Mouse (Mus musculus) embryonic facial prominence, embryonic 13.5 days (tissue): ENCODE data around the gene Susd3. TPM values are rescaled to one million over a fixed set of nuclear protein-coding genes. Genes with fewer than 3 reads are reported as not detected.
A peak's percentile ranks its signal among the peaks of the same experiment; 100 is the strongest.

Experiments used
- ATAC-seq: fragments of 200-750 bp; cut with Nextera tagmentation; 2 replicates; pipeline ENCODE4 v1.8.0; 2017; ENCODE audit warnings: low read depth; ENCODE audit not compliant: insufficient number of reproducible peaks, insufficient read depth, low FRiP score, low TSS enrichment
- H3K27ac ChIP-seq: fragments of 300-500 bp; sonication (generic); 2 replicates; pipeline ENCODE4 v1.5.1; 2015; ENCODE audit warnings: moderate library complexity, mild to moderate bottlenecking, inconsistent platforms
- H3K27me3 ChIP-seq: fragments of 300-500 bp; sonication (generic); 2 replicates; pipeline ENCODE4 v1.6.1; 2015; ENCODE audit warnings: mild to moderate bottlenecking, inconsistent platforms
- H3K36me3 ChIP-seq: fragments of 300-500 bp; sonication (generic); 2 replicates; pipeline ENCODE4 v1.6.1; 2015; ENCODE audit warnings: mild to moderate bottlenecking, inconsistent platforms
- H3K4me1 ChIP-seq: fragments of 300-500 bp; sonication (generic); 2 replicates; pipeline ENCODE4 v1.6.1; 2015; ENCODE audit warnings: inconsistent platforms
- H3K4me2 ChIP-seq: fragments of 300-500 bp; sonication (generic); 2 replicates; pipeline ENCODE4 v1.6.1; 2015; ENCODE audit warnings: moderate library complexity, mild to moderate bottlenecking, inconsistent platforms
- H3K4me3 ChIP-seq: fragments of 300-500 bp; sonication (generic); 2 replicates; pipeline ENCODE4 v1.5.1; 2015; ENCODE audit warnings: mild to moderate bottlenecking, inconsistent platforms
- H3K9ac ChIP-seq: fragments of 300-500 bp; sonication (generic); 2 replicates; pipeline ENCODE4 v1.6.1; 2015; ENCODE audit warnings: mild to moderate bottlenecking, inconsistent platforms
- H3K9me3 ChIP-seq: fragments of 300-500 bp; sonication (generic); 2 replicates; pipeline ENCODE4 v1.6.1; 2016; ENCODE audit warnings: inconsistent platforms
- WGBS: fragments of 180-500 bp; shearing (Covaris S2); methylation state at CpG from one replicate; pipeline ENCODE4 v1.1.7; 2015; ENCODE audit warnings: mixed read lengths; 5-methylcytosine and 5-hydroxymethylcytosine counted together
- polyA plus RNA-seq: library from polyadenylated mRNA; unstranded; fragments of >200 nt; fragmentation: Nextera tagmentation; extraction: Ambion mirVana; gene quantifications from 2 replicates; pipeline ENCODE4 v1.2.1, GENCODE M21; 2015

Gene Susd3
- polyA plus RNA-seq, 1 experiment from 2014 or later, result 2.8 TPM

DNA sequence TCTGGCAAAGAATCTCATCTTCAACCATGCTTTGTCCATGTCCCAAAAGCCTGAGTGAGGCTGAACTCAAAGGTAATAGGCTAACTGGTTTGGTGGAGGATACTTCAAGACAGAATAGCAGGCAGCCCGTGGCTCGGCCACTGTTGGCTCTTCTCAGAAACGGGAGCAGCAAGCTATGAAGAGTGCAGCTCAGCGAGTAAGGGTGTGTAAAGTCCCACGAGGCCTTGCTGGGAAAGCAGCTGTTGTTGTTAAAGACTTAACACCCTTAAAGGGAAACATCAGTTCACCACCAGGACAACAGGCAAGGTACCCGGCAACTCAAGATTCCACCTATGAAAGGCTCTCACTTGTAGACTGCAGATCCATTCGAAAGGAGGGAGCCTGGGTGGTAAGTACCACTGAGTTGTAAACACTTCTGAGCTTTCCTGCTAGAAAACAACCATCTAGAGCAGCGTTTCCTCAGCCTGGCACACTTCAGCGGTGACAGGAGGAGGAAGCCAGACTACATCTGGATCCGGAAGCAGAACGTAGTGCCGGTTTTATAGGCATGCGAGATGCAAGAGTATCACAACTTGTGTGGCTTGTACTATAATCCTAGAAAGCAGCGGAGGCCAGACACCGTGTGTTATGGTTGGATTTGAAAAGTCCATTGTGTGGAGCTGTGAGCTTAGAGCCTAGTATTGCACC is 11.7 kb upstream of the Susd3 start:
- Histone ChIP-seq H3K36me3 (no peaks in the 10 kb centered on the region), H3K4me3 (no peak overlapping the region), H3K9me3 (no peaks in the 10 kb centered on the region), H3K9ac (no peak overlapping the region), H3K27me3 (no peaks in the 10 kb centered on the region), H3K4me1 (peaks cover 4% of the 10 kb centered on the region; the same call in 1 of the 2 replicates), H3K27ac (no peak overlapping the region), H3K4me2 (no peak overlapping the region)
- WGBS, result 78% methylated on average over 15 of the region's 15 CpGs
- ATAC-seq, result no peak

- Histone ChIP-seq H3K9me3 (no peaks in the 10 kb centered on the region), H3K36me3 (no peaks in the 10 kb centered on the region), H3K27ac (no peak overlapping the region), H3K27me3 (no peaks in the 10 kb centered on the region), H3K4me1 (peaks cover 4% of the 10 kb centered on the region; the same call in 1 of the 2 replicates), H3K4me3 (no peak overlapping the region), H3K9ac (no peak overlapping the region), H3K4me2 (no peak overlapping the region)
- 65% methylated on average over 3 of the region's 3 CpGs for WGBS
- no peak for ATAC-seq
These were observed 9.4 kb upstream of the Susd3 start for GRCm38 (mm10) chr13:49257819-49258313.

GRCm38 (mm10) chr13:49252746-49253145 is 4.2 kb upstream of the Susd3 start:
- H3K9ac ChIP-seq, result no peak overlapping the region
- ATAC-seq, result no peak
- no peak overlapping the region for H3K27ac ChIP-seq
- peaks cover 9% of the 10 kb centered on the region for H3K4me1 ChIP-seq
- no peaks in the 10 kb centered on the region for H3K36me3 ChIP-seq
- WGBS, result 89% methylated on average over 13 of the region's 13 CpGs
- peaks cover 16% of the 10 kb centered on the region for H3K27me3 ChIP-seq
- no peak overlapping the region for H3K4me2 ChIP-seq
- no peak overlapping the region for H3K4me3 ChIP-seq
- no peaks in the 10 kb centered on the region for H3K9me3 ChIP-seq

DNA sequence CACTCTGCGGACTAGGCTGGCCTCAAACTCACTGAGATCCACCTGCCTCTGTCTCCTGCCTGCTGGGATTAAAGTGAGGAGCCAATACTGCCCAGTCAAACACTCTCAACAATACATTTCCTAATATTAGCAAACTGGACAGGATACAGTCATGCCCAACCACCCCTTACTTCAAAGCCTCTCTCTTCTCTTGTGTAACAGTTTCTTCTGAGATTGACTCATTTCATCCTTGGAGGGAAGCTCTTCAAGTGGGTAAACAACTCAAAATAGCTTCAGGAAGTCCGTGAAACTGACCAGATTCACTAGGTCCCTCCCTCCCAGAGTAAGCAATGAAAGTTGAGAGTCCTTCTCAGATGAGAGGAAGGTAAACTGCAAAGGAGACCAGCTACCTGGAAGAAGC is 3.6 kb upstream of the Susd3 start:
- peaks cover 23% of the 10 kb centered on the region for H3K27me3 ChIP-seq
- no peak overlapping the region for H3K9ac ChIP-seq
- no peaks in the 10 kb centered on the region for H3K9me3 ChIP-seq
- H3K4me2 ChIP-seq, result no peak overlapping the region
- H3K4me1 ChIP-seq, result peaks cover 13% of the 10 kb centered on the region; the same call in 1 of the 2 replicates
- ATAC-seq, result no peak
- H3K36me3 ChIP-seq, result no peaks in the 10 kb centered on the region
- WGBS, result 73% methylated on average over 2 of the region's 2 CpGs
- no peak overlapping the region for H3K4me3 ChIP-seq
- no peak overlapping the region for H3K27ac ChIP-seq

DNA sequence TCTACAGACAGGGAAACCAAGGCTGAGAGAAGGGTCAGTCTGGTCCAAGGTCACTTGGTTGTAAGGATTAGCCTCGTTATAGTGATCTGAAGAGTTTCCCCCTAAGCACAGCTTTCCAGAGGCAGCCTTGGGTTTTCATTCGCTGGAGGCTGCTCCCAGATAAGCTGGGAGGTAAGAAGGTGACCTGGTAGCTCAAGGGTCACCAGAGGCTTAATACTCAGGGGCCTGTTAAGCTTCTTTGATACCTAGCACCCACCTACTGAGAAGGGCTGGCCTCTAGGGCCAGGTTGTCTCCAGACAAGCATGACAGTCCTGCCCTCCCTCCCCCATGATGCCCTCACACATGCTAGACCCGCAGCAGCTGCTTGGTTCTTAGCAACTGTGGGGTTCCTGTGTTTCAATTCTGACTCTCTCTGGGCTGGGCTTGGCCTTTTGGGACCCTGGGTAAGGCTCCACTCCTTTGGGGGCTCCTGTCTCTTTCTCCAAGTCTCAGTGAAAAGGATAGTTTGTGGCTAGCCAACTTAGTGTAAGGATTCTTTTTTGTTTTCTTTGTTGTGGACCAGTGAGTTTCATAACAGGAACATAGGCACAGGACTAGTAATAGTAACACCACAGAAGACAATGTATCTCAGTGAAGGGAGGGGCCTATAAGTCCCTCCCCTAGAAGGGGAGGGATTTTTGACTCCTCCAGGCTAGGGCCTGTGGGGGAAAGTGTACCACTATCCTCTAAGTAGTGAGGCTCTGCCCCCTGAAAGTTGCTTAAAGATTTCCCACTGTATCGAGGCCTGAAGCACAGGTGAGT is 2.4 kb upstream of the Susd3 start:
- WGBS, result 32% methylated on average over 4 of the region's 4 CpGs
- no peak overlapping the region for H3K9ac ChIP-seq

GRCm38 (mm10) chr13:49249634-49250033 is 1.1 kb upstream of the Susd3 start:
- Histone ChIP-seq H3K4me2 (no peak overlapping the region), H3K4me3 (no peak overlapping the region), H3K9me3 (no peaks in the 10 kb centered on the region), H3K27ac (no peak overlapping the region), H3K9ac (no peak overlapping the region), H3K4me1 (peaks cover 19% of the 10 kb centered on the region; the same call in 1 of the 2 replicates), H3K27me3 (peaks cover 39% of the 10 kb centered on the region), H3K36me3 (no peaks in the 10 kb centered on the region)
- no peak for ATAC-seq
- 59% methylated on average over 2 of the region's 2 CpGs for WGBS

More for the DNA sequence above, 2.4 kb upstream of the Susd3 start:
- H3K27ac ChIP-seq, result no peak overlapping the region
- no peak overlapping the region for H3K4me3 ChIP-seq
- no peak overlapping the region for H3K4me2 ChIP-seq
- ATAC-seq, result no peak
- no peaks in the 10 kb centered on the region for H3K9me3 ChIP-seq
- peaks cover 15% of the 10 kb centered on the region; the same call in 1 of the 2 replicates for H3K4me1 ChIP-seq
- no peaks in the 10 kb centered on the region for H3K36me3 ChIP-seq
- H3K27me3 ChIP-seq, result peaks cover 34% of the 10 kb centered on the region

GRCm38 (mm10) chr13:49248923-49249322 is 417 bp upstream of the Susd3 start:
- WGBS, result 59% methylated on average over 3 of the region's 3 CpGs
- ATAC-seq, result no peak
- peaks cover 39% of the 10 kb centered on the region for H3K27me3 ChIP-seq

DNA sequence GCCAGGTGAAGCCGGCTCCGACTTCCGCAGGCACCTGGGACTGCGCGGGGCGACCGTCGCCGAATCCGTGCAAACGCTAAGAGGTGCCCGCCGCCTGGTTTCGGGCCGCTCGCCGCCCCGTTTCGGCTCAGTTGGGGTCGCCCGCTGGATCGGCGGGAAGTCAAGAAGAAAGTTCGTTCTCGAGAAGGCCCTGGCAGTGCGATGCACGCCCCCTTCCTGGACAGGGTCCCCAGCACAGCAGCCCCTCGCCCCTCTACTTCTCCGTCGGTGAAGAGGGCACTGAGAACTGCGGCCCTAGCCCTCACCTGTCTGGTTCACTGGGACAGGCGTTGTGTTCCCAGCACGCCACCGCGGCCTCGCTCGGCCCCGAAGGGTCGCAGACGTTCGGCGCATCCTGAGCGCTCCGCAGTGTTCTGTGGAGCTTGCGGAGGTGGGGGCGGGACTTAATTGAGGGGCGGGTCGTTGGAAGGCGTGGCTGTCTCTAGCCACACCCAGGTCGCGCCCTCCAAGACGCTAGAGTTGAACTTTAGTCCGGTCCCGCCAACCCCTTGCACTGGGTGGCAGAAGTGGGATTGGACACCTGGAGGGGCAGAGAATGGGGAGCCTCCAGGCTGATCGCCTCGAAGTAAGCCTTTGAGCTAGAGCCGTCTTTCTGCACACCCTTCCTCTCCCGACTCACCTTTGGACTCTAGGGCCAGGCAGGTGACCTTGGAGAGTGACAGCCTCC is 603 bp downstream of the Susd3 start:
- Histone ChIP-seq H3K4me1 (peaks cover 19% of the 10 kb centered on the region; the same call in 1 of the 2 replicates), H3K9ac (peak overlapping the region; percentile 66), H3K27ac (no peak overlapping the region), H3K27me3 (peaks cover 39% of the 10 kb centered on the region), H3K4me3 (peak overlapping the region; percentile 48), H3K4me2 (peak overlapping the region; percentile 79), H3K36me3 (no peaks in the 10 kb centered on the region), H3K9me3 (no peaks in the 10 kb centered on the region)
- ATAC-seq, result peak; percentile 12; the same call in 1 of the 2 replicates
- WGBS, result 1% methylated on average over 58 of the region's 58 CpGs

More at GRCm38 (mm10) chr13:49248923-49249322, 417 bp upstream of the Susd3 start:
- Histone ChIP-seq H3K9me3 (no peaks in the 10 kb centered on the region), H3K4me1 (peaks cover 19% of the 10 kb centered on the region; the same call in 1 of the 2 replicates), H3K4me2 (no peak overlapping the region), H3K36me3 (no peaks in the 10 kb centered on the region), H3K27ac (no peak overlapping the region), H3K9ac (no peak overlapping the region), H3K4me3 (no peak overlapping the region)

- 29% methylated on average over 12 of the region's 12 CpGs for WGBS
- peak overlapping the region; percentile 66 for H3K9ac ChIP-seq
- no peak for ATAC-seq
These were observed 1.2 kb downstream of the Susd3 start for GRCm38 (mm10) chr13:49247232-49247739.

GRCm38 (mm10) chr13:49246626-49247025 is 1.9 kb downstream of the Susd3 start:
- Histone ChIP-seq H3K4me2 (no peak overlapping the region), H3K9ac (no peak overlapping the region), H3K27me3 (peaks cover 39% of the 10 kb centered on the region), H3K4me1 (peaks cover 19% of the 10 kb centered on the region; the same call in 1 of the 2 replicates), H3K4me3 (no peak overlapping the region), H3K36me3 (no peaks in the 10 kb centered on the region), H3K27ac (no peak overlapping the region), H3K9me3 (no peaks in the 10 kb centered on the region)
- 68% methylated on average over 2 of the region's 2 CpGs for WGBS
- ATAC-seq, result no peak

More at GRCm38 (mm10) chr13:49247232-49247739, 1.2 kb downstream of the Susd3 start:
- H3K27me3 ChIP-seq, result peaks cover 39% of the 10 kb centered on the region
- peaks cover 19% of the 10 kb centered on the region; the same call in 1 of the 2 replicates for H3K4me1 ChIP-seq
- H3K4me3 ChIP-seq, result peak overlapping the region; percentile 48
- H3K36me3 ChIP-seq, result no peaks in the 10 kb centered on the region
- H3K9me3 ChIP-seq, result no peaks in the 10 kb centered on the region
- H3K4me2 ChIP-seq, result peak overlapping the region; percentile 79
- H3K27ac ChIP-seq, result no peak overlapping the region

- Histone ChIP-seq H3K27me3 (peaks cover 39% of the 10 kb centered on the region), H3K27ac (no peak overlapping the region), H3K9ac (no peak overlapping the region)
These were observed 2.5 kb downstream of the Susd3 start for GRCm38 (mm10) chr13:49246011-49246410.

More at GRCm38 (mm10) chr13:49246011-49246410, 2.5 kb downstream of the Susd3 start:
- 63% methylated on average over 3 of the region's 3 CpGs for WGBS
- ATAC-seq, result no peak
- H3K4me3 ChIP-seq, result no peak overlapping the region
- no peak overlapping the region for H3K4me2 ChIP-seq
- peaks cover 19% of the 10 kb centered on the region; the same call in 1 of the 2 replicates for H3K4me1 ChIP-seq
- H3K36me3 ChIP-seq, result no peaks in the 10 kb centered on the region
- no peaks in the 10 kb centered on the region for H3K9me3 ChIP-seq
